Mouse (Mus musculus) ES-Bruce4 (cell line): ENCODE results near the gene Nicn1. TPM values are rescaled to one million over a fixed set of nuclear protein-coding genes. Genes with fewer than 3 reads are reported as not detected.
"Not testable (repeated sequence)": the region's sequence is repeated elsewhere in the genome, so short reads cannot be mapped to it uniquely, and the experiment has no call there.

ENCODE experiments used
- H3K27ac ChIP-seq: 2 replicates; pipeline ENCODE4 v1.5.1; 2012; ENCODE audit warnings: low read length, inconsistent platforms; ENCODE audit not compliant: insufficient read depth
- H3K27me3 ChIP-seq: 2 replicates; pipeline ENCODE4 v1.6.1; 2012; ENCODE audit warnings: mild to moderate bottlenecking, low read length, inconsistent platforms; ENCODE audit not compliant: control insufficient read depth, poor library complexity, insufficient read depth, severe bottlenecking
- H3K36me3 ChIP-seq: 2 replicates; pipeline ENCODE4 v1.6.1; 2012; ENCODE audit warnings: inconsistent platforms, mild to moderate bottlenecking, low read length, moderate library complexity; ENCODE audit not compliant: control insufficient read depth, poor library complexity, insufficient read depth, severe bottlenecking
- H3K4me1 ChIP-seq: one replicate; pipeline ENCODE4 v1.8.1; 2011; ENCODE audit warnings: low read length; ENCODE audit not compliant: control insufficient read depth, insufficient read depth
- H3K4me3 ChIP-seq: 2 replicates; pipeline ENCODE4 v1.5.1; 2011; ENCODE audit warnings: low read depth, mild to moderate bottlenecking, low read length
- H3K9ac ChIP-seq: 2 replicates; pipeline ENCODE4 v1.6.1; 2012; ENCODE audit warnings: low read depth, mild to moderate bottlenecking, inconsistent platforms; ENCODE audit not compliant: poor library complexity, severe bottlenecking
- H3K9me3 ChIP-seq: replicated peaks from 2 replicates; pipeline ENCODE4 v1.6.1; 2012; ENCODE audit warnings: mild to moderate bottlenecking, low read length, inconsistent platforms; ENCODE audit not compliant: control insufficient read depth, poor library complexity, insufficient read depth, severe bottlenecking
- CTCF ChIP-seq: IDR thresholded peaks from one replicate; pipeline ENCODE4 v1.8.1; 2011; ENCODE audit warnings: low read depth, low read length
- EP300 ChIP-seq: IDR thresholded peaks from 2 replicates; pipeline ENCODE4 v1.6.1; 2011; ENCODE audit warnings: low read depth, low read length; ENCODE audit not compliant: insufficient read depth
- POLR2A ChIP-seq: IDR thresholded peaks from one replicate; pipeline ENCODE4 v1.8.1; 2011; ENCODE audit warnings: low read length; ENCODE audit not compliant: insufficient read depth
- polyA plus RNA-seq: library from polyadenylated mRNA; stranded (reverse); fragments of >200 nt; gene quantifications from 2 replicates; pipeline ENCODE4 v1.2.4, GENCODE M21; 2011; ENCODE audit warnings: low read depth; ENCODE audit not compliant: missing spikeins, insufficient read depth, insufficient read length

Nicn1 gene
- polyA plus RNA-seq, 1 experiment: 18.3 TPM

DNA sequence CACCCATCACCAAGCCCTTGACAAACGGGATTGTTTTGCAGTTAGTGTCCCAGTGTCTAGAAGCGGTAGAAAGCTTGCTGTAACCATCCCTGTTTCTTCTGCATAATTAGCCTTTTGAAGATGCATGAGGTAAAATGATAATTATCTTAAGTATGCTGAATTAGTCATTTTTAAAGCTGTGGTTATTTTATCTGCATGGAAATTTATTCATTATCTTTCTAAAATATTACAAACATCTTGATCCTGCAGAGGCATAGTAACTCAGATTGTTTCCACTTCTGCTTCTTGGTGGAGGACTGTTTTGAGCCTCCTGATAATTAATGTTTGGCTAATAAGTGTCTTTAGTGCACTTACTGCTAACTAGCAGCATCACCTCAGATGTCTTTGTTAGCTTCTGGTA, 28.2 kb downstream of the Nicn1 start:
- H3K4me1 ChIP-seq: peaks cover 3% of the 10 kb centered on the region
- no peaks in the 10 kb centered on the region for H3K9me3 ChIP-seq
- no peak for TF ChIP-seq POLR2A
- no peak for TF ChIP-seq EP300
- TF ChIP-seq CTCF: no peak
- H3K27me3 ChIP-seq: no peaks in the 10 kb centered on the region
- H3K4me3 ChIP-seq: no peak overlapping the region
- peaks cover 26% of the 10 kb centered on the region for H3K36me3 ChIP-seq
- H3K9ac ChIP-seq: no peak overlapping the region
- no peak overlapping the region for H3K27ac ChIP-seq

- H3K27me3 ChIP-seq, H3K9me3 ChIP-seq, H3K27ac ChIP-seq, H3K9ac ChIP-seq, H3K4me3 ChIP-seq, H3K4me1 ChIP-seq: not testable (repeated sequence)
- H3K36me3 ChIP-seq: peaks cover 33% of the 10 kb centered on the region
These were observed 31.8 kb downstream of the Nicn1 start for GRCm38 (mm10) chr9:108322054-108322453.

DNA sequence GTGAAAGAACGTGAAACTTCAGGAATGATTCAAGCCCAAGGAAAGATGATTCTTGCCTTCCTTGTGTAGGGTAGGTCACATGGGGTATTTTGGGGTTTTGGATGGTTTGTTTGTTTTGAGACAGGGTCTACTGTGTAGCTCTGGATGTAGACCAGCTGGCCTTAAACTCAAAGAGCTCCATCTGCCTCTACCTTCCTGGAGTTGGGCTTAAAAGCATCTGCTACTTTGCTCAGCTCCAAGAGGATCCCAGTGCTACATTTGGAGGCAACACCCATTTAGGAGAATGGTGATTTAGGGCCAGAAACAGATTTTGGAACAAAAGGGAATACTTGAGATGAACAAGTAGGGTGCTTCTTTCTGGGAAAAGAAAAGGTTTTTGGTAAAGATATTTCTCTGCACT, 34.6 kb downstream of the Nicn1 start:
- Histone ChIP-seq H3K4me1 (no peaks in the 10 kb centered on the region), H3K9ac (no peak overlapping the region), H3K9me3 (no peaks in the 10 kb centered on the region), H3K27ac (no peak overlapping the region), H3K36me3 (peaks cover 46% of the 10 kb centered on the region), H3K4me3 (no peak overlapping the region), H3K27me3 (no peaks in the 10 kb centered on the region)
- no peak for TF ChIP-seq EP300
- no peak for TF ChIP-seq CTCF
- TF ChIP-seq POLR2A: no peak

GRCm38 (mm10) chr9:108325811-108326210, 35.6 kb downstream of the Nicn1 start:
- no peak for TF ChIP-seq CTCF
- TF ChIP-seq POLR2A: no peak
- TF ChIP-seq EP300: no peak
- Histone ChIP-seq H3K27ac (no peak overlapping the region), H3K9me3 (no peaks in the 10 kb centered on the region), H3K4me3 (no peak overlapping the region), H3K36me3 (peaks cover 50% of the 10 kb centered on the region), H3K9ac (no peak overlapping the region), H3K4me1 (no peaks in the 10 kb centered on the region), H3K27me3 (no peaks in the 10 kb centered on the region)

DNA sequence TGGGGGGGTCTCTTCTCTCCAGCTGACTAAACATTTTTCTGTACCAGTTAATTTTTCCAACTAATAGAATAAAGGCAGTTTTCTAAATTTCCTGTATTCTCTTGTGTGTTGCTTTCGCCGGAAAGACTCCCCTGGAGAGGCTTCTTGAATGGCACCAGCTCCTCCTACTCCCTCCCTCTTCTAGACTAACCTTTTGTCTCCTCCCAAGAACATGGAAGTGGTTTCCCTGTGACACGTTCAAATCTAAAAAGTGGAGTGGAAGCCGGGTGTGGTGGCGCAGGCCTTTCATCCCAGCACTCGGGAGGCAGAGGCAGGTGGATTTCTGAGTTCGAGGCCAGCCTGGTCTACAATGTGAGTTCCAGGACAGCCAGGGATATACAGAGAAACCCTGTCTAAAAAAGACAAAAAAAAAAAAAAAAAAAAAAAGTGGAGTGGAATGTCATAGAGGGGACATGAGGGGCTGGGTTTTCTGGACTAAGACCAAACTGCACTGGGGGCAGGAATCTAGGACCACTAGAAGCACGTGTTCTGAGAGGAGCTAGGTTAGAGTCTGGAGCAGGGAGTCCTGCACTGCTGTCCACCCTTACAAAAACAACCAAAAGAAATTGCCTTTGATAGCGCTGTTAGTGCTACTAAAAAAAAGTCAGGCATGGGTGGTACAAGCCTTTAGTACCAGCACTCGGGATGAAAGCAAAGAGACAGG, 47.8 kb downstream of the Nicn1 start:
- peak overlapping the region; percentile 100 for H3K27ac ChIP-seq
- H3K36me3 ChIP-seq: peaks cover 23% of the 10 kb centered on the region
- peaks cover 3% of the 10 kb centered on the region for H3K4me1 ChIP-seq
- no peaks in the 10 kb centered on the region for H3K9me3 ChIP-seq
- H3K4me3 ChIP-seq: no peak overlapping the region
- H3K27me3 ChIP-seq: no peaks in the 10 kb centered on the region
- TF ChIP-seq CTCF: no peak
- no peak for TF ChIP-seq POLR2A
- no peak for TF ChIP-seq EP300
- peak overlapping the region; percentile 71 for H3K9ac ChIP-seq

GRCm38 (mm10) chr9:108338551-108338885, 48.3 kb downstream of the Nicn1 start:
- Histone ChIP-seq H3K9me3 (no peaks in the 10 kb centered on the region), H3K4me3 (peak overlapping the region; percentile 14; the same call in 1 of the 2 replicates), H3K27ac (peak overlapping the region; percentile 100), H3K9ac (peak overlapping the region; percentile 71), H3K4me1 (peaks cover 3% of the 10 kb centered on the region), H3K36me3 (peaks cover 21% of the 10 kb centered on the region), H3K27me3 (no peaks in the 10 kb centered on the region)
- no peak for TF ChIP-seq EP300
- no peak for TF ChIP-seq CTCF
- no peak for TF ChIP-seq POLR2A
